Mouse (Mus musculus) cerebellum, adult 2 months (tissue): ENCODE measurements around the gene Hdgfl3. TPM values are rescaled to one million over a fixed set of nuclear protein-coding genes. Genes with fewer than 3 reads are reported as not detected.

Experiments
- DNase-seq, 2 experiments: peaks; one replicate each; pipeline ENCODE4 v3.0.0; 2021
- H3K27ac ChIP-seq: fragments of 200-500 bp; 2 replicates; pipeline ENCODE4 v1.5.1; 2012; ENCODE audit warnings: low read length, control low read depth, inconsistent platforms; ENCODE audit not compliant: insufficient read depth
- H3K27me3 ChIP-seq: fragments of 200-500 bp; 2 replicates; pipeline ENCODE4 v1.6.1; 2012; ENCODE audit warnings: inconsistent platforms, mild to moderate bottlenecking, low read length, moderate library complexity; ENCODE audit not compliant: control insufficient read depth, insufficient read depth
- H3K4me1 ChIP-seq: fragments of 200-500 bp; 2 replicates; pipeline ENCODE4 v1.6.1; 2011; ENCODE audit warnings: low read length; ENCODE audit not compliant: control insufficient read depth, insufficient read depth
- H3K4me3 ChIP-seq: fragments of 200-500 bp; replicated peaks from 2 replicates; pipeline ENCODE3; 2011; ENCODE audit warnings: mild to moderate bottlenecking, low read depth, low read length, control low read depth; ENCODE audit not compliant: insufficient read depth
- CTCF ChIP-seq: fragments of 200-500 bp; IDR thresholded peaks from 2 replicates; pipeline ENCODE4 v1.5.1; 2011; ENCODE audit warnings: low read depth, mild to moderate bottlenecking, control low read depth, low read length, moderate library complexity, borderline replicate concordance; ENCODE audit not compliant: insufficient read depth
- POLR2A ChIP-seq: fragments of 200-500 bp; IDR thresholded peaks from 2 replicates; pipeline ENCODE4 v1.6.1; 2011; ENCODE audit warnings: low read length, control low read depth, borderline replicate concordance; ENCODE audit not compliant: insufficient read depth
- WGBS: fragments of 180-500 bp; shearing (Covaris S2); methylation state at CpG from one replicate; pipeline ENCODE4 v1.1.7; 2018; 5-methylcytosine and 5-hydroxymethylcytosine counted together
- polyA plus RNA-seq: library from polyadenylated mRNA; depleted of rRNA; stranded (reverse); fragments of >200 nt; gene quantifications from 2 replicates; pipeline ENCODE4 v1.2.3, GENCODE M21; 2012

Gene Hdgfl3
- polyA plus RNA-seq, 1 experiment, result 23.7 TPM

GRCm38 (mm10) chr7:81851706-81852105 is 82.6 kb downstream of the Hdgfl3 start:
- no peaks in the 10 kb centered on the region for H3K4me1 ChIP-seq
- TF ChIP-seq POLR2A (no peak), CTCF (no peak)
- WGBS, result 94% methylated on average over 3 of the region's 3 CpGs
- no peak for DNase-seq
- no peaks in the 10 kb centered on the region; the same call in 1 of the 2 replicates for H3K27me3 ChIP-seq
- H3K27ac ChIP-seq, result no peak overlapping the region
- no peak overlapping the region for H3K4me3 ChIP-seq

GRCm38 (mm10) chr7:81850171-81850570 is 84.1 kb downstream of the Hdgfl3 start:
- H3K4me1 ChIP-seq, result no peaks in the 10 kb centered on the region
- no peaks in the 10 kb centered on the region; the same call in 1 of the 2 replicates for H3K27me3 ChIP-seq
- no peak for DNase-seq
- no peak for TF ChIP-seq POLR2A
- no peak for TF ChIP-seq CTCF
- WGBS, result 81% methylated on average over 6 of the region's 6 CpGs
- H3K27ac ChIP-seq, result no peak overlapping the region
- H3K4me3 ChIP-seq, result no peak overlapping the region

- Histone ChIP-seq H3K27ac (no peak overlapping the region), H3K4me3 (no peak overlapping the region), H3K27me3 (no peaks in the 10 kb centered on the region; the same call in 1 of the 2 replicates), H3K4me1 (no peaks in the 10 kb centered on the region)
- DNase-seq, result no peak
- 91% methylated on average over 7 of the region's 7 CpGs for WGBS
- TF ChIP-seq POLR2A, result no peak
- TF ChIP-seq CTCF, result no peak
These were observed 84.6 kb downstream of the Hdgfl3 start for GRCm38 (mm10) chr7:81849633-81850032.

- no peak for TF ChIP-seq POLR2A
- TF ChIP-seq CTCF, result no peak
- Histone ChIP-seq H3K27me3 (no peaks in the 10 kb centered on the region; the same call in 1 of the 2 replicates), H3K27ac (no peak overlapping the region), H3K4me1 (no peaks in the 10 kb centered on the region), H3K4me3 (no peak overlapping the region)
- DNase-seq, result no peak
- WGBS, result 92% methylated on average over 5 of the region's 5 CpGs
These were observed 85.1 kb downstream of the Hdgfl3 start for GRCm38 (mm10) chr7:81849214-81849613.

- DNase-seq, result peak in 1 of 2 experiments; percentile 66
- Histone ChIP-seq H3K27me3 (no peaks in the 10 kb centered on the region; the same call in 1 of the 2 replicates), H3K4me3 (no peak overlapping the region), H3K27ac (no peak overlapping the region), H3K4me1 (no peaks in the 10 kb centered on the region)
- 11% methylated on average over 4 of the region's 4 CpGs for WGBS
- TF ChIP-seq POLR2A (no peak), CTCF (no peak)
These were observed 86.5 kb downstream of the Hdgfl3 start for GRCm38 (mm10) chr7:81847777-81848176.

- no peak overlapping the region for H3K27ac ChIP-seq
- TF ChIP-seq CTCF (no peak), POLR2A (no peak)
- 39% methylated on average over 8 of the region's 8 CpGs for WGBS
- no peaks in the 10 kb centered on the region for H3K4me1 ChIP-seq
- H3K27me3 ChIP-seq, result no peaks in the 10 kb centered on the region; the same call in 1 of the 2 replicates
- no peak for DNase-seq
- no peak overlapping the region for H3K4me3 ChIP-seq
These were observed 87.3 kb downstream of the Hdgfl3 start for GRCm38 (mm10) chr7:81847010-81847409.

GRCm38 (mm10) chr7:81846008-81846407 is 88.3 kb downstream of the Hdgfl3 start:
- no peaks in the 10 kb centered on the region; the same call in 1 of the 2 replicates for H3K4me1 ChIP-seq
- H3K27ac ChIP-seq, result no peak overlapping the region
- no peaks in the 10 kb centered on the region; the same call in 1 of the 2 replicates for H3K27me3 ChIP-seq
- TF ChIP-seq CTCF (no peak), POLR2A (no peak)
- WGBS, result 96% methylated on average over 8 of the region's 8 CpGs
- no peak for DNase-seq
- no peak overlapping the region for H3K4me3 ChIP-seq

- no peak for TF ChIP-seq POLR2A
- no peak for TF ChIP-seq CTCF
- H3K27ac ChIP-seq, result no peak overlapping the region
- DNase-seq, result no peak
- 87% methylated on average over 3 of the region's 3 CpGs for WGBS
- no peak overlapping the region for H3K4me3 ChIP-seq
- no peaks in the 10 kb centered on the region; the same call in 1 of the 2 replicates for H3K4me1 ChIP-seq
- H3K27me3 ChIP-seq, result no peaks in the 10 kb centered on the region; the same call in 1 of the 2 replicates
These were observed 89.0 kb downstream of the Hdgfl3 start for GRCm38 (mm10) chr7:81845313-81845712.
